8 mouse cellular contexts compared by ENCODE assay signal in the genomic region with DNA sequence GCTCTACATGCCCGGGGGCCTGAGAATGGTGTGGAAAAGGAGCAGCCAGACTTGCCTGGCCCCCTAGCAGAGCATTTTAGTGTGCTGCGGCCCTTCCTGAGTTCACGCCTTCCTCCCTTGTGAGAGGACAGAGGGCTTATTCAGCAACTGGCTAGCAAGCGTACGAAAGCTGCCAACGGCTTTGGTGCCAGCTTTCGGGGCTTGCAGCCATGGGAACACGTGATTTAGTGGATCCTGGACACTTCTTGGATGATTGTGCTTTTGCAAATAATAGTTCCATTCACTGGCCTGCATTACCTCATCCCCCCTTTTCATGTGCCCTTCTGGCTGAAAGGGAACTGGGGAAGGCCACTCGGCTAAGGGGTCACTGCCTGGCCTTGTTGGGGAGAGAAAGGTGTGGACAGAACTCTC. TPM values are rescaled to one million over a fixed set of nuclear protein-coding genes. Genes with fewer than 3 reads are reported as not detected.
A peak's percentile ranks its signal among the peaks of the same experiment; 100 is the strongest.
DNase-seq lines count a peak whose midpoint lies in the region; ATAC-seq and TF ChIP-seq lines count a peak whose summit lies in the region.

No protein-coding gene starts in this region.

- peaks cover 56% of the 10 kb centered on the region for H3K36me3 ChIP-seq in limb, embryonic 12.5 days
- peaks cover 86% of the 10 kb centered on the region for H3K36me3 ChIP-seq in limb, embryonic 10.5 days
- peaks cover 13% of the 10 kb centered on the region for H3K36me3 ChIP-seq in midbrain, embryonic 16.5 days (ENCODE audit: control insufficient read depth, insufficient read depth, low read length)

- no peak overlapping the region for H3K4me3 ChIP-seq in limb, embryonic 12.5 days (replicated peaks)
- no peak overlapping the region for H3K4me3 ChIP-seq in limb, embryonic 10.5 days
- no peak overlapping the region for H3K4me3 ChIP-seq in cortical plate, adult 2 months (ENCODE audit: insufficient read depth, low read length)
- no peak overlapping the region for H3K4me3 ChIP-seq in midbrain, embryonic 16.5 days (ENCODE audit: low read depth, low read length)

- H3K4me1 ChIP-seq in limb, embryonic 12.5 days (replicated peaks): peaks cover 23% of the 10 kb centered on the region
- H3K4me1 ChIP-seq in limb, embryonic 10.5 days: peaks cover 27% of the 10 kb centered on the region
- no peaks in the 10 kb centered on the region for H3K4me1 ChIP-seq in cortical plate, adult 2 months (ENCODE audit: control insufficient read depth, insufficient read depth, low read length)
- H3K4me1 ChIP-seq in midbrain, embryonic 16.5 days (ENCODE audit: control insufficient read depth, insufficient read depth, low read length): peaks cover 15% of the 10 kb centered on the region

- H3K27me3 ChIP-seq in limb, embryonic 12.5 days: no peaks in the 10 kb centered on the region
- H3K27me3 ChIP-seq in limb, embryonic 10.5 days (ENCODE audit: low read depth, poor library complexity, severe bottlenecking): no peaks in the 10 kb centered on the region
- H3K27me3 ChIP-seq in midbrain, embryonic 16.5 days (ENCODE audit: control insufficient read depth, insufficient read depth, low read depth, low read length): no peaks in the 10 kb centered on the region

- H3K27ac ChIP-seq in limb, embryonic 12.5 days: peak overlapping the region; percentile 66
- no peak overlapping the region for H3K27ac ChIP-seq in limb, embryonic 10.5 days
- 0 out of 2 replicates have a peak overlapping the region, but pooled peaks have one; percentile 82 for H3K27ac ChIP-seq in cortical plate, adult 2 months (ENCODE audit: insufficient read depth, low read length)
- peak overlapping the region; percentile 64 for H3K27ac ChIP-seq in midbrain, embryonic 16.5 days (ENCODE audit: low read length)

- no peak for ATAC-seq in limb, embryonic 12.5 days (ENCODE audit: insufficient number of reproducible peaks, insufficient read depth, low FRiP score, low TSS enrichment, low read depth)
- peak; percentile 82 for ATAC-seq in midbrain, embryonic 16.5 days
- ATAC-seq in megakaryocyte-erythroid progenitor cell, adult 5-6 weeks (replicated peaks; ENCODE audit: low FRiP score, low TSS enrichment, poor library complexity, severe bottlenecking): no peak

- H3K9me3 ChIP-seq in limb, embryonic 12.5 days: peaks cover 7% of the 10 kb centered on the region; the same call in 1 of the 2 replicates
- H3K9me3 ChIP-seq in limb, embryonic 10.5 days (replicated peaks): no peaks in the 10 kb centered on the region
- no peaks in the 10 kb centered on the region; the same call in 1 of the 2 replicates for H3K9me3 ChIP-seq in midbrain, embryonic 16.5 days (replicated peaks; ENCODE audit: control insufficient read depth, low read length, poor library complexity, severe bottlenecking)

- H3K4me2 ChIP-seq in limb, embryonic 12.5 days: no peak overlapping the region
- H3K4me2 ChIP-seq in midbrain, embryonic 16.5 days (ENCODE audit: low read length): no peak overlapping the region

- no peak overlapping the region for H3K9ac ChIP-seq in limb, embryonic 12.5 days (replicated peaks)
- H3K9ac ChIP-seq in midbrain, embryonic 16.5 days (ENCODE audit: low read depth, low read length): no peak overlapping the region

- TF ChIP-seq POLR2A in cortical plate, adult 2 months (IDR thresholded peaks at IDR 0.05; ENCODE audit: extremely low read depth, insufficient read depth, low read length): no peak

- DNase-seq in limb, embryonic 10.5 days (ENCODE audit: low spot score): no peak
- peak; percentile 77 for DNase-seq in heart, adult 8-10 months (ENCODE audit: low spot score)
- peak; percentile 88 for DNase-seq in layer of hippocampus, adult 11-12 months (ENCODE audit: low spot score)
- DNase-seq in lung, postnatal 25 days (ENCODE audit: low spot score): no peak

- WGBS in limb, embryonic 12.5 days: 86% methylated on average over 9 of the region's 9 CpGs
- WGBS in limb, embryonic 10.5 days: 92% methylated on average over 9 of the region's 9 CpGs
- WGBS in midbrain, embryonic 16.5 days: 70% methylated on average over 9 of the region's 9 CpGs

- TF ChIP-seq CTCF in cortical plate, adult 2 months (IDR thresholded peaks at IDR 0.05; ENCODE audit: extremely low read depth, insufficient read depth, low read length): no peak

RNA-seq across cellular contexts. Expression of gene Dbi, which starts 5.2 kb away (rescaled TPM):
- polyA plus RNA-seq in limb, embryonic 12.5 days (2016; fragmentation: Nextera tagmentation; extraction: Ambion mirVana): 656 and 702 TPM in 2 replicates
- polyA plus RNA-seq in limb, embryonic 10.5 days (2016; fragmentation: Nextera tagmentation; extraction: Ambion mirVana): 670 and 699 TPM in 2 replicates
- polyA plus RNA-seq in cortical plate, adult 2 months (2012; rRNA removed): 512 and 579 TPM in 2 replicates
- 100 to 1,000 TPM; 239 to 289 (median 263) TPM for total RNA-seq in heart, adult 8-10 months (2022)
- 901 and 1,233 TPM in 2 replicates for polyA plus RNA-seq in midbrain, embryonic 16.5 days (2015; fragmentation: Nextera tagmentation; extraction: Ambion mirVana)
- total RNA-seq in megakaryocyte-erythroid progenitor cell, adult 5-6 weeks (2014; fragmentation: Nextera tagmentation): 120 and 154 TPM in 2 replicates
- total RNA-seq in megakaryocyte-erythroid progenitor cell, adult 5-6 weeks (2017): 135 and 188 TPM in 2 replicates

RNA-seq across cellular contexts. Expression of gene 3110009E18Rik, which starts 5.3 kb away (rescaled TPM):
- 19.3 and 23.7 TPM in 2 replicates for polyA plus RNA-seq in limb, embryonic 12.5 days (2016; fragmentation: Nextera tagmentation; extraction: Ambion mirVana)
- polyA plus RNA-seq in limb, embryonic 10.5 days (2016; fragmentation: Nextera tagmentation; extraction: Ambion mirVana): 14.7 and 19.3 TPM in 2 replicates
- 5.2 TPM in 2 replicates for polyA plus RNA-seq in cortical plate, adult 2 months (2012; rRNA removed)
- 1 to 10 TPM; 2.7 to 7.8 (median 5.1) TPM for total RNA-seq in heart, adult 8-10 months (2022)
- polyA plus RNA-seq in midbrain, embryonic 16.5 days (2015; fragmentation: Nextera tagmentation; extraction: Ambion mirVana): 13.0 and 13.7 TPM in 2 replicates
- 9.2 and 20.1 TPM in 2 replicates for total RNA-seq in megakaryocyte-erythroid progenitor cell, adult 5-6 weeks (2014; fragmentation: Nextera tagmentation)
- total RNA-seq in megakaryocyte-erythroid progenitor cell, adult 5-6 weeks (2017): 1.7 and 11.7 TPM in 2 replicates

RNA-seq across cellular contexts. Expression of gene Tmem37, which starts 41.8 kb away (rescaled TPM):
- 2.6 and 3.9 TPM in 2 replicates for polyA plus RNA-seq in limb, embryonic 12.5 days (2016; fragmentation: Nextera tagmentation; extraction: Ambion mirVana)
- polyA plus RNA-seq in limb, embryonic 10.5 days (2016; fragmentation: Nextera tagmentation; extraction: Ambion mirVana): 3.2 and 3.5 TPM in 2 replicates
- 2.9 and 3.0 TPM in 2 replicates for polyA plus RNA-seq in cortical plate, adult 2 months (2012; rRNA removed)
- 1 to 10 TPM; 6.3 to 8.5 (median 7.1) TPM for total RNA-seq in heart, adult 8-10 months (2022)
- polyA plus RNA-seq in midbrain, embryonic 16.5 days (2015; fragmentation: Nextera tagmentation; extraction: Ambion mirVana): 4.9 and 5.1 TPM in 2 replicates
- total RNA-seq in megakaryocyte-erythroid progenitor cell, adult 5-6 weeks (2014; fragmentation: Nextera tagmentation): not detected in 2 replicates
- not detected in 2 replicates for total RNA-seq in megakaryocyte-erythroid progenitor cell, adult 5-6 weeks (2017)

Comparison
In these comparisons a context has a peak if more than half of its experiments do, and no peak if none do; other contexts are left out.
1. DNase-seq: peak in heart, adult 8-10 months (single experiment) and layer of hippocampus, adult 11-12 months (single experiment); none in limb, embryonic 10.5 days (single experiment) and lung, postnatal 25 days (single experiment).